Mouse (Mus musculus) stomach, embryonic 14.5 days (tissue): Measurements from ENCODE around the gene Tlr3. TPM values are rescaled to one million over a fixed set of nuclear protein-coding genes. Genes with fewer than 3 reads are reported as not detected.

Experiments
- ATAC-seq: fragments of 200-750 bp; cut with Nextera tagmentation; 2 replicates; pipeline ENCODE4 v1.8.0; 2017; ENCODE audit warnings: low read depth, moderate TSS enrichment; ENCODE audit not compliant: insufficient number of reproducible peaks, insufficient read depth, low FRiP score
- H3K27ac ChIP-seq: fragments of 300-500 bp; sonication (generic); 2 replicates; pipeline ENCODE4 v1.5.1; 2014; ENCODE audit warnings: mild to moderate bottlenecking, low read length, moderate library complexity, mixed read lengths
- H3K27me3 ChIP-seq: fragments of 300-500 bp; sonication (generic); 2 replicates; pipeline ENCODE4 v1.6.1; 2014; ENCODE audit warnings: low read length, control low read depth, mixed read lengths; ENCODE audit not compliant: control insufficient read depth, insufficient read depth
- H3K36me3 ChIP-seq: fragments of 300-500 bp; sonication (generic); 2 replicates; pipeline ENCODE4 v1.6.1; 2014; ENCODE audit warnings: mild to moderate bottlenecking, control low read depth, low read length, moderate library complexity, mixed read lengths; ENCODE audit not compliant: control insufficient read depth, insufficient read depth
- H3K4me1 ChIP-seq: fragments of 300-500 bp; sonication (generic); 2 replicates; pipeline ENCODE4 v1.6.1; 2014; ENCODE audit warnings: low read length, control low read depth, mixed read lengths; ENCODE audit not compliant: control insufficient read depth, insufficient read depth
- H3K4me2 ChIP-seq: fragments of 300-500 bp; sonication (generic); replicated peaks from 2 replicates; pipeline ENCODE4 v1.6.1; 2014; ENCODE audit warnings: low read depth, low read length, control low read depth
- H3K4me3 ChIP-seq: fragments of 300-500 bp; sonication (generic); 2 replicates; pipeline ENCODE4 v1.5.1; 2014; ENCODE audit warnings: low read depth, low read length, control low read depth
- H3K9ac ChIP-seq: fragments of 300-500 bp; sonication (generic); replicated peaks from 2 replicates; pipeline ENCODE4 v1.6.1; 2014; ENCODE audit warnings: low read depth, mild to moderate bottlenecking, control low read depth, low read length, moderate library complexity, mixed read lengths
- H3K9me3 ChIP-seq: fragments of 300-500 bp; sonication (generic); 2 replicates; pipeline ENCODE4 v1.6.1; 2016; ENCODE audit warnings: low read depth, low read length, control low read depth; ENCODE audit not compliant: control insufficient read depth
- WGBS: fragments of 180-500 bp; shearing (Covaris S2); extraction: QIAGEN DNeasy Blood & Tissue Kit; methylation state at CpG from one replicate; pipeline ENCODE4 v1.1.7; 2014; 5-methylcytosine and 5-hydroxymethylcytosine counted together
- polyA plus RNA-seq: library from polyadenylated mRNA; unstranded; fragments of >200 nt; fragmentation: Nextera tagmentation; extraction: Ambion mirVana; gene quantifications from 2 replicates; pipeline ENCODE4 v1.2.1, GENCODE M21; 2014

Tlr3 gene
- 3.6 and 4.9 TPM in 2 replicates for polyA plus RNA-seq

GRCm38 (mm10) chr8:45410882-45411281 lies at the start of gene Tlr3:
TSS of gene Tlr3 (minus strand) at chr8:45411080.
- 48% methylated on average over 2 of the region's 2 CpGs for WGBS
- Histone ChIP-seq H3K36me3 (no peaks in the 10 kb centered on the region), H3K4me2 (peak within 1 kb of the TSS; percentile 55), H3K9ac (no peak within 1 kb of the TSS; the same call in 1 of the 2 replicates), H3K9me3 (no peaks in the 10 kb centered on the region), H3K27me3 (no peaks in the 10 kb centered on the region), H3K27ac (peak within 1 kb of the TSS; percentile 72; the same call in 1 of the 2 replicates), H3K4me3 (peak within 1 kb of the TSS; percentile 36), H3K4me1 (peaks cover 8% of the 10 kb centered on the region; the same call in 1 of the 2 replicates)
- ATAC-seq, result no peak

GRCm38 (mm10) chr8:45457874-45458273 lies 47.0 kb upstream of the Tlr3 start:
- H3K9ac ChIP-seq, result no peak overlapping the region
- no peak overlapping the region for H3K27ac ChIP-seq
- H3K4me2 ChIP-seq, result no peak overlapping the region
- H3K9me3 ChIP-seq, result no peaks in the 10 kb centered on the region
- no peak for ATAC-seq
- H3K27me3 ChIP-seq, result no peaks in the 10 kb centered on the region
- no peak overlapping the region for H3K4me3 ChIP-seq
- no peaks in the 10 kb centered on the region for H3K36me3 ChIP-seq
- no peaks in the 10 kb centered on the region for H3K4me1 ChIP-seq

GRCm38 (mm10) chr8:45454426-45454825 lies 43.5 kb upstream of the Tlr3 start:
- WGBS, result 67% methylated on average over 6 of the region's 6 CpGs
- Histone ChIP-seq H3K36me3 (no peaks in the 10 kb centered on the region), H3K27ac (no peak overlapping the region)

GRCm38 (mm10) chr8:45452115-45452514 lies 41.2 kb upstream of the Tlr3 start:
- Histone ChIP-seq H3K4me1 (0 out of 2 replicates have a peak, but pooled peaks cover 3% of the 10 kb centered on the region), H3K9ac (no peak overlapping the region), H3K9me3 (no peaks in the 10 kb centered on the region), H3K4me3 (no peak overlapping the region), H3K27ac (no peak overlapping the region), H3K36me3 (no peaks in the 10 kb centered on the region), H3K27me3 (no peaks in the 10 kb centered on the region), H3K4me2 (no peak overlapping the region)
- 68% methylated on average over 3 of the region's 3 CpGs for WGBS
- ATAC-seq, result no peak

More at GRCm38 (mm10) chr8:45454426-45454825, 43.5 kb upstream of the Tlr3 start:
- no peak for ATAC-seq
- no peak overlapping the region for H3K9ac ChIP-seq
- H3K4me1 ChIP-seq, result no peaks in the 10 kb centered on the region
- H3K4me2 ChIP-seq, result no peak overlapping the region
- H3K9me3 ChIP-seq, result no peaks in the 10 kb centered on the region
- no peak overlapping the region for H3K4me3 ChIP-seq
- H3K27me3 ChIP-seq, result no peaks in the 10 kb centered on the region

GRCm38 (mm10) chr8:45448842-45449241 lies 38.0 kb upstream of the Tlr3 start:
- no peak overlapping the region for H3K4me3 ChIP-seq
- no peaks in the 10 kb centered on the region for H3K36me3 ChIP-seq
- no peak overlapping the region for H3K4me2 ChIP-seq
- H3K4me1 ChIP-seq, result 0 out of 2 replicates have a peak, but pooled peaks cover 3% of the 10 kb centered on the region
- WGBS, result 71% methylated on average over 3 of the region's 3 CpGs
- H3K9me3 ChIP-seq, result no peaks in the 10 kb centered on the region
- H3K27me3 ChIP-seq, result no peaks in the 10 kb centered on the region
- no peak for ATAC-seq
- H3K9ac ChIP-seq, result no peak overlapping the region
- no peak overlapping the region; the same call in 1 of the 2 replicates for H3K27ac ChIP-seq

- ATAC-seq, result no peak
- Histone ChIP-seq H3K9me3 (no peaks in the 10 kb centered on the region), H3K9ac (no peak overlapping the region), H3K4me2 (no peak overlapping the region), H3K4me3 (no peak overlapping the region), H3K36me3 (no peaks in the 10 kb centered on the region), H3K27ac (0 out of 2 replicates have a peak overlapping the region, but pooled peaks have one; percentile 23), H3K4me1 (0 out of 2 replicates have a peak, but pooled peaks cover 3% of the 10 kb centered on the region), H3K27me3 (no peaks in the 10 kb centered on the region)
- 48% methylated on average over 1 of the region's 1 CpGs for WGBS
Observed at GRCm38 (mm10) chr8:45448257-45448656, 37.4 kb upstream of the Tlr3 start.

GRCm38 (mm10) chr8:45438899-45439535 lies 28.1 kb upstream of the Tlr3 start:
- H3K36me3 ChIP-seq, result no peaks in the 10 kb centered on the region
- no peak for ATAC-seq

GRCm38 (mm10) chr8:45420151-45420550 lies 9.3 kb upstream of the Tlr3 start:
- 85% methylated on average over 7 of the region's 7 CpGs for WGBS
- Histone ChIP-seq H3K36me3 (no peaks in the 10 kb centered on the region), H3K4me3 (no peak overlapping the region)

More at GRCm38 (mm10) chr8:45438899-45439535, 28.1 kb upstream of the Tlr3 start:
- H3K4me1 ChIP-seq, result no peaks in the 10 kb centered on the region
- no peaks in the 10 kb centered on the region for H3K27me3 ChIP-seq
- H3K4me2 ChIP-seq, result no peak overlapping the region
- H3K9me3 ChIP-seq, result no peaks in the 10 kb centered on the region
- H3K9ac ChIP-seq, result no peak overlapping the region
- 6% methylated on average over 5 of the region's 5 CpGs for WGBS
- H3K4me3 ChIP-seq, result no peak overlapping the region
- H3K27ac ChIP-seq, result no peak overlapping the region

More at GRCm38 (mm10) chr8:45420151-45420550, 9.3 kb upstream of the Tlr3 start:
- Histone ChIP-seq H3K9ac (no peak overlapping the region), H3K27ac (no peak overlapping the region), H3K4me1 (no peaks in the 10 kb centered on the region), H3K9me3 (no peaks in the 10 kb centered on the region), H3K4me2 (no peak overlapping the region), H3K27me3 (no peaks in the 10 kb centered on the region)
- ATAC-seq, result no peak
